Mouse (Mus musculus): ENCODE results near the gene Vmn1r211. TPM values are rescaled to one million over a fixed set of nuclear protein-coding genes. Genes with fewer than 3 reads are reported as not detected.
"Not testable (repeated sequence)": the region's sequence is repeated elsewhere in the genome, so short reads cannot be mapped to it uniquely, and the experiment has no call there.

Gene Vmn1r211
- not detected in 2 replicates for polyA plus RNA-seq (2015; fragmentation: Nextera tagmentation; extraction: Ambion mirVana)

GRCm38 (mm10) chr13:22857461-22857860 is at the start of gene Vmn1r211:
TSS of gene Vmn1r211 (minus strand) at chr13:22857561.
- 52% methylated on average over 1 of the region's 1 CpGs for WGBS
- Histone ChIP-seq H3K27ac (ENCODE audit: low read length) (no peak within 1 kb of the TSS), H3K9ac (ENCODE audit: low read length) (no peak within 1 kb of the TSS), H3K9me3 (ENCODE audit: control insufficient read depth, low read length) (no peaks in the 10 kb centered on the region), H3K27me3 (ENCODE audit: control insufficient read depth, insufficient read depth, low read depth, low read length) (no peaks in the 10 kb centered on the region), H3K4me3 (ENCODE audit: low read length) (no peak within 1 kb of the TSS), H3K4me1 (replicated peaks; ENCODE audit: control insufficient read depth, insufficient read depth, low read length) (no peaks in the 10 kb centered on the region), H3K4me2 (ENCODE audit: low read depth, low read length) (no peak within 1 kb of the TSS), H3K36me3 (ENCODE audit: control insufficient read depth, insufficient read depth, low read length) (no peaks in the 10 kb centered on the region)
- no peak for ATAC-seq (ENCODE audit: low read depth)

- Histone ChIP-seq H3K27ac (ENCODE audit: low read length) (no peak within 1 kb of the TSS), H3K9ac (ENCODE audit: low read length) (no peak within 1 kb of the TSS), H3K27me3 (ENCODE audit: control insufficient read depth, insufficient read depth, low read depth, low read length) (no peaks in the 10 kb centered on the region), H3K4me3 (ENCODE audit: low read length) (no peak within 1 kb of the TSS), H3K4me2 (ENCODE audit: low read depth, low read length) (no peak within 1 kb of the TSS), H3K9me3 (ENCODE audit: control insufficient read depth, low read length) (no peaks in the 10 kb centered on the region), H3K36me3 (ENCODE audit: control insufficient read depth, insufficient read depth, low read length) (no peaks in the 10 kb centered on the region), H3K4me1 (replicated peaks; ENCODE audit: control insufficient read depth, insufficient read depth, low read length) (no peaks in the 10 kb centered on the region)
- WGBS: 73% methylated on average over 4 of the region's 4 CpGs
- no peak for ATAC-seq (ENCODE audit: low read depth)
Measured at GRCm38 (mm10) chr13:22884105-22884504, 26.7 kb upstream of the Vmn1r211 start, which contains the start of gene Vmn1r212. TSS of gene Vmn1r212 (minus strand) at chr13:22884205.

GRCm38 (mm10) chr13:22879257-22879656 is 21.9 kb upstream of the Vmn1r211 start:
- 78% methylated on average over 1 of the region's 1 CpGs for WGBS
- Histone ChIP-seq H3K27me3 (ENCODE audit: control insufficient read depth, insufficient read depth, low read depth, low read length) (no peaks in the 10 kb centered on the region), H3K4me2 (ENCODE audit: low read depth, low read length) (no peak overlapping the region), H3K4me3 (ENCODE audit: low read length) (no peak overlapping the region), H3K27ac (ENCODE audit: low read length) (no peak overlapping the region), H3K9me3 (ENCODE audit: control insufficient read depth, low read length) (no peaks in the 10 kb centered on the region), H3K4me1 (replicated peaks; ENCODE audit: control insufficient read depth, insufficient read depth, low read length) (no peaks in the 10 kb centered on the region), H3K36me3 (ENCODE audit: control insufficient read depth, insufficient read depth, low read length) (no peaks in the 10 kb centered on the region), H3K9ac (ENCODE audit: low read length) (no peak overlapping the region)
- no peak for ATAC-seq (ENCODE audit: low read depth)

- no peak overlapping the region for H3K27ac ChIP-seq (ENCODE audit: low read length)
- no peak for ATAC-seq (ENCODE audit: low read depth)
- no peaks in the 10 kb centered on the region for H3K27me3 ChIP-seq (ENCODE audit: control insufficient read depth, insufficient read depth, low read depth, low read length)
- H3K36me3 ChIP-seq (ENCODE audit: control insufficient read depth, insufficient read depth, low read length): no peaks in the 10 kb centered on the region
- H3K4me1 ChIP-seq (replicated peaks; ENCODE audit: control insufficient read depth, insufficient read depth, low read length): no peaks in the 10 kb centered on the region
- H3K4me3 ChIP-seq (ENCODE audit: low read length): no peak overlapping the region
- WGBS: 67% methylated on average over 4 of the region's 4 CpGs
- H3K4me2 ChIP-seq (ENCODE audit: low read depth, low read length): no peak overlapping the region
- H3K9ac ChIP-seq (ENCODE audit: low read length): no peak overlapping the region
- H3K9me3 ChIP-seq (ENCODE audit: control insufficient read depth, low read length): no peaks in the 10 kb centered on the region
Measured at GRCm38 (mm10) chr13:22854760-22855159, 2.6 kb downstream of the Vmn1r211 start.

- Histone ChIP-seq H3K4me2 (ENCODE audit: low read depth, low read length) (no peak overlapping the region), H3K9ac (ENCODE audit: low read length) (no peak overlapping the region), H3K9me3 (ENCODE audit: control insufficient read depth, low read length) (no peaks in the 10 kb centered on the region), H3K4me1 (replicated peaks; ENCODE audit: control insufficient read depth, insufficient read depth, low read length) (no peaks in the 10 kb centered on the region), H3K27ac (ENCODE audit: low read length) (no peak overlapping the region), H3K36me3 (ENCODE audit: control insufficient read depth, insufficient read depth, low read length) (no peaks in the 10 kb centered on the region), H3K27me3 (ENCODE audit: control insufficient read depth, insufficient read depth, low read depth, low read length) (no peaks in the 10 kb centered on the region), H3K4me3 (ENCODE audit: low read length) (no peak overlapping the region)
- no peak for ATAC-seq (ENCODE audit: low read depth)
- WGBS: 53% methylated on average over 1 of the region's 1 CpGs
Measured at GRCm38 (mm10) chr13:22846798-22847197, 10.6 kb downstream of the Vmn1r211 start.

GRCm38 (mm10) chr13:22844304-22844703 is 13.1 kb downstream of the Vmn1r211 start:
- not testable (repeated sequence) for H3K4me1 ChIP-seq (replicated peaks; ENCODE audit: control insufficient read depth, insufficient read depth, low read length); ATAC-seq (ENCODE audit: low read depth); H3K4me3 ChIP-seq (ENCODE audit: low read length); H3K27ac ChIP-seq (ENCODE audit: low read length); H3K9me3 ChIP-seq (ENCODE audit: control insufficient read depth, low read length); H3K9ac ChIP-seq (ENCODE audit: low read length); H3K4me2 ChIP-seq (ENCODE audit: low read depth, low read length); H3K36me3 ChIP-seq (ENCODE audit: control insufficient read depth, insufficient read depth, low read length); H3K27me3 ChIP-seq (ENCODE audit: control insufficient read depth, insufficient read depth, low read depth, low read length)
- WGBS: 71% methylated on average over 3 of the region's 3 CpGs

- Histone ChIP-seq H3K36me3 (ENCODE audit: control insufficient read depth, insufficient read depth, low read length) (no peaks in the 10 kb centered on the region), H3K9ac (ENCODE audit: low read length) (no peak within 1 kb of the TSS), H3K27me3 (ENCODE audit: control insufficient read depth, insufficient read depth, low read depth, low read length) (no peaks in the 10 kb centered on the region), H3K4me1 (replicated peaks; ENCODE audit: control insufficient read depth, insufficient read depth, low read length) (no peaks in the 10 kb centered on the region), H3K9me3 (ENCODE audit: control insufficient read depth, low read length) (no peaks in the 10 kb centered on the region), H3K4me2 (ENCODE audit: low read depth, low read length) (no peak within 1 kb of the TSS), H3K27ac (ENCODE audit: low read length) (no peak within 1 kb of the TSS), H3K4me3 (ENCODE audit: low read length) (no peak within 1 kb of the TSS)
- ATAC-seq (ENCODE audit: low read depth): no peak
- 39% methylated on average over 4 of the region's 4 CpGs for WGBS
Measured at GRCm38 (mm10) chr13:22831248-22831647, 26.1 kb downstream of the Vmn1r211 start, which contains the start of gene Vmn1r210. TSS of gene Vmn1r210 (minus strand) at chr13:22831348.

GRCm38 (mm10) chr13:22829395-22829794 is 28.0 kb downstream of the Vmn1r211 start:
- H3K9ac ChIP-seq (ENCODE audit: low read length); H3K27ac ChIP-seq (ENCODE audit: low read length); ATAC-seq (ENCODE audit: low read depth); H3K27me3 ChIP-seq (ENCODE audit: control insufficient read depth, insufficient read depth, low read depth, low read length); H3K4me3 ChIP-seq (ENCODE audit: low read length); H3K4me2 ChIP-seq (ENCODE audit: low read depth, low read length); H3K9me3 ChIP-seq (ENCODE audit: control insufficient read depth, low read length); H3K36me3 ChIP-seq (ENCODE audit: control insufficient read depth, insufficient read depth, low read length); H3K4me1 ChIP-seq (replicated peaks; ENCODE audit: control insufficient read depth, insufficient read depth, low read length): not testable (repeated sequence)
- 28% methylated on average over 7 of the region's 7 CpGs for WGBS

GRCm38 (mm10) chr13:22821601-22822000 is 35.8 kb downstream of the Vmn1r211 start:
- ATAC-seq (ENCODE audit: low read depth); H3K27ac ChIP-seq (ENCODE audit: low read length); H3K27me3 ChIP-seq (ENCODE audit: control insufficient read depth, insufficient read depth, low read depth, low read length); H3K4me3 ChIP-seq (ENCODE audit: low read length); H3K4me1 ChIP-seq (replicated peaks; ENCODE audit: control insufficient read depth, insufficient read depth, low read length); H3K4me2 ChIP-seq (ENCODE audit: low read depth, low read length); H3K9me3 ChIP-seq (ENCODE audit: control insufficient read depth, low read length); H3K36me3 ChIP-seq (ENCODE audit: control insufficient read depth, insufficient read depth, low read length); H3K9ac ChIP-seq (ENCODE audit: low read length): not testable (repeated sequence)
- 75% methylated on average over 1 of the region's 1 CpGs for WGBS

GRCm38 (mm10) chr13:22809582-22809981 is 47.8 kb downstream of the Vmn1r211 start, which contains the start of gene Vmn1r209:
TSS of gene Vmn1r209 (minus strand) at chr13:22809682.
- not testable (repeated sequence) for H3K9ac ChIP-seq (ENCODE audit: low read length); H3K27me3 ChIP-seq (ENCODE audit: control insufficient read depth, insufficient read depth, low read depth, low read length); ATAC-seq (ENCODE audit: low read depth); H3K4me3 ChIP-seq (ENCODE audit: low read length); H3K36me3 ChIP-seq (ENCODE audit: control insufficient read depth, insufficient read depth, low read length); H3K4me1 ChIP-seq (replicated peaks; ENCODE audit: control insufficient read depth, insufficient read depth, low read length); H3K27ac ChIP-seq (ENCODE audit: low read length); H3K4me2 ChIP-seq (ENCODE audit: low read depth, low read length); H3K9me3 ChIP-seq (ENCODE audit: control insufficient read depth, low read length)

Measured in lung, embryonic 16.5 days (tissue).